Mouse (Mus musculus): ENCODE measurements around the gene Hspa5. TPM values are rescaled to one million over a fixed set of nuclear protein-coding genes. Genes with fewer than 3 reads are reported as not detected.
"Not testable (repeated sequence)": the region's sequence is repeated elsewhere in the genome, so short reads cannot be mapped to it uniquely, and the experiment has no call there.

Gene Hspa5
- 100 to 1,000 TPM; 417 to 448 TPM for total RNA-seq (2021)

GRCm38 (mm10) chr2:34771368-34772226 lies at the start of gene Hspa5:
TSS of gene Hspa5 (plus strand) at chr2:34771970.
- peak; percentile 99 for DNase-seq

GRCm38 (mm10) chr2:34725269-34725668 lies 46.5 kb upstream of the Hspa5 start:
- DNase-seq = no peak

- no peak for DNase-seq
Observed at GRCm38 (mm10) chr2:34727045-34727728, 44.6 kb upstream of the Hspa5 start.

- no peak for DNase-seq
Observed at GRCm38 (mm10) chr2:34736626-34737025, 35.1 kb upstream of the Hspa5 start.

GRCm38 (mm10) chr2:34737911-34738310 lies 33.9 kb upstream of the Hspa5 start:
- no peak for DNase-seq

GRCm38 (mm10) chr2:34739684-34740391 lies 31.9 kb upstream of the Hspa5 start:
- DNase-seq = no peak

- no peak for DNase-seq
Observed at GRCm38 (mm10) chr2:34741390-34742159, 30.2 kb upstream of the Hspa5 start.

- no peak for DNase-seq
Observed at GRCm38 (mm10) chr2:34742675-34743074, 29.1 kb upstream of the Hspa5 start.

- no peak for DNase-seq
Observed at GRCm38 (mm10) chr2:34744476-34744875, 27.3 kb upstream of the Hspa5 start.

- DNase-seq = no peak
Observed at GRCm38 (mm10) chr2:34745673-34746072, 26.1 kb upstream of the Hspa5 start.

GRCm38 (mm10) chr2:34748479-34748878 lies 23.3 kb upstream of the Hspa5 start:
- DNase-seq = no peak

GRCm38 (mm10) chr2:34750245-34750644 lies 21.5 kb upstream of the Hspa5 start:
- no peak for DNase-seq

GRCm38 (mm10) chr2:34753811-34754550 lies 17.8 kb upstream of the Hspa5 start:
- peak; percentile 93 for DNase-seq

GRCm38 (mm10) chr2:34754551-34755358 lies 17.0 kb upstream of the Hspa5 start, which contains the start of gene Gapvd1:
TSS of gene Gapvd1 (minus strand) at chr2:34755232.
- DNase-seq = peak; percentile 24

- DNase-seq = no peak
Observed at GRCm38 (mm10) chr2:34757341-34757740, 14.4 kb upstream of the Hspa5 start.

GRCm38 (mm10) chr2:34761272-34761671 lies 10.5 kb upstream of the Hspa5 start:
- not testable (repeated sequence) for DNase-seq

- DNase-seq = no peak
Observed at GRCm38 (mm10) chr2:34762174-34762573, 9.6 kb upstream of the Hspa5 start.

GRCm38 (mm10) chr2:34762872-34763271 lies 8.9 kb upstream of the Hspa5 start:
- DNase-seq = no peak

GRCm38 (mm10) chr2:34764801-34765200 lies 7.0 kb upstream of the Hspa5 start:
- no peak for DNase-seq

- no peak for DNase-seq
Observed at GRCm38 (mm10) chr2:34770049-34770448, 1.7 kb upstream of the Hspa5 start.

GRCm38 (mm10) chr2:34770951-34771350 lies 819 bp upstream of the Hspa5 start:
- no peak for DNase-seq

All from heart, postnatal 4 days (tissue).